Mouse (Mus musculus): ENCODE results near the gene Vgll4. TPM values are rescaled to one million over a fixed set of nuclear protein-coding genes. Genes with fewer than 3 reads are reported as not detected.

Vgll4 gene
- total RNA-seq, 1 experiment from 2014 or later, result 47.0 TPM

GRCm38 (mm10) chr6:114974331-114974730, 4.5 kb upstream of the Vgll4 start:
- no peak for DNase-seq

- DNase-seq, result no peak
Observed at GRCm38 (mm10) chr6:114972988-114973387, 3.2 kb upstream of the Vgll4 start.

- DNase-seq, result no peak
Observed at GRCm38 (mm10) chr6:114970895-114971294, 1.1 kb upstream of the Vgll4 start.

- DNase-seq, result no peak
Observed at GRCm38 (mm10) chr6:114970386-114970785, 592 bp upstream of the Vgll4 start.

- DNase-seq, result peak; percentile 70
Observed at GRCm38 (mm10) chr6:114968361-114969212, 1.2 kb downstream of the Vgll4 start.

- DNase-seq, result no peak
Observed at GRCm38 (mm10) chr6:114967623-114968022, 2.2 kb downstream of the Vgll4 start.

- DNase-seq, result no peak
Observed at GRCm38 (mm10) chr6:114966396-114967154, 3.2 kb downstream of the Vgll4 start.

GRCm38 (mm10) chr6:114965802-114966201, 4.0 kb downstream of the Vgll4 start:
- no peak for DNase-seq

- no peak for DNase-seq
Observed at GRCm38 (mm10) chr6:114965396-114965795, 4.4 kb downstream of the Vgll4 start.

- DNase-seq, result no peak
Observed at GRCm38 (mm10) chr6:114964235-114964634, 5.6 kb downstream of the Vgll4 start.

- DNase-seq, result no peak
Observed at GRCm38 (mm10) chr6:114963636-114964035, 6.2 kb downstream of the Vgll4 start.

- DNase-seq, result no peak
Observed at GRCm38 (mm10) chr6:114961276-114962068, 8.3 kb downstream of the Vgll4 start.

GRCm38 (mm10) chr6:114959012-114959398, 10.8 kb downstream of the Vgll4 start:
- no peak for DNase-seq

- DNase-seq, result no peak
Observed at GRCm38 (mm10) chr6:114958249-114959011, 11.4 kb downstream of the Vgll4 start.

GRCm38 (mm10) chr6:114957756-114958155, 12.0 kb downstream of the Vgll4 start:
- DNase-seq, result no peak

GRCm38 (mm10) chr6:114954496-114954895, 15.3 kb downstream of the Vgll4 start:
- no peak for DNase-seq

- no peak for DNase-seq
Observed at GRCm38 (mm10) chr6:114953601-114954000, 16.2 kb downstream of the Vgll4 start.

- DNase-seq, result no peak
Observed at GRCm38 (mm10) chr6:114952356-114952755, 17.4 kb downstream of the Vgll4 start.

GRCm38 (mm10) chr6:114944456-114945438, 25.0 kb downstream of the Vgll4 start:
- DNase-seq, result no peak

- DNase-seq, result no peak
Observed at GRCm38 (mm10) chr6:114941201-114941849, 28.5 kb downstream of the Vgll4 start.

All from adrenal gland, postnatal 25 days (tissue).